Mouse (Mus musculus): ENCODE measurements around the gene Chac1. TPM values are rescaled to one million over a fixed set of nuclear protein-coding genes. Genes with fewer than 3 reads are reported as not detected.

Chac1 gene
- polyA plus RNA-seq, 1 experiment from 2014 or later = 8.5 TPM

DNA sequence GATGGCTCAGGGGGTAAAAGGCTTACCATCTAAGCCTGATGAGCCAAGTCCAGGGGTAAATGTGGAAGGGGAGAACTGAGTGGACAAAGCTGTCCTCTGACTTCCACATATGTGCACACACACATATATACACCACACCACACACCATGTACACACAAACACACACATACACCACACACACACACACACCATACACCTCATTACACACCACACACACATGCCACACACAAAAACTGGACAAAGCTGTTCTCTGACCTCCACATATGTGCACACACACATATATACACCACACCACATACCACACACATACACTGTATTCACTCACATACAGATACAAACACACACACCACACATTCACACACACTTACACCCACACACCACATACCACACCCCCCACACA lies 5.3 kb downstream of the Chac1 start:
- H3K27ac ChIP-seq (ENCODE audit: low read length) = no peak overlapping the region
- H3K4me2 ChIP-seq (ENCODE audit: low read depth, low read length) = no peak overlapping the region
- peaks cover 7% of the 10 kb centered on the region for H3K27me3 ChIP-seq (ENCODE audit: control insufficient read depth, insufficient read depth, low read depth, low read length)
- H3K9me3 ChIP-seq (replicated peaks; ENCODE audit: control insufficient read depth, low read length) = no peaks in the 10 kb centered on the region
- no peaks in the 10 kb centered on the region; the same call in 1 of the 2 replicates for H3K4me1 ChIP-seq (ENCODE audit: control insufficient read depth, low read depth, low read length)
- ATAC-seq (ENCODE audit: low read depth) = 0 out of 2 replicates have a peak, but pooled peaks have one; percentile 22
- H3K4me3 ChIP-seq (ENCODE audit: low read depth, low read length) = no peak overlapping the region
- H3K36me3 ChIP-seq (ENCODE audit: control insufficient read depth, insufficient read depth) = no peaks in the 10 kb centered on the region; the same call in 1 of the 2 replicates
- H3K9ac ChIP-seq (ENCODE audit: low read depth, low read length) = no peak overlapping the region

GRCm38 (mm10) chr2:119356805-119357204 lies 5.8 kb downstream of the Chac1 start:
- H3K9me3 ChIP-seq (replicated peaks; ENCODE audit: control insufficient read depth, low read length) = no peaks in the 10 kb centered on the region
- H3K9ac ChIP-seq (ENCODE audit: low read depth, low read length) = no peak overlapping the region
- H3K4me1 ChIP-seq (ENCODE audit: control insufficient read depth, low read depth, low read length) = no peaks in the 10 kb centered on the region
- no peak overlapping the region for H3K27ac ChIP-seq (ENCODE audit: low read length)
- H3K4me2 ChIP-seq (ENCODE audit: low read depth, low read length) = no peak overlapping the region
- WGBS (ENCODE audit: insufficient replicate concordance) = 49% methylated on average over 5 of the region's 5 CpGs
- ATAC-seq (ENCODE audit: low read depth) = no peak
- H3K27me3 ChIP-seq (ENCODE audit: control insufficient read depth, insufficient read depth, low read depth, low read length) = 0 out of 2 replicates have a peak, but pooled peaks cover 4% of the 10 kb centered on the region
- H3K36me3 ChIP-seq (ENCODE audit: control insufficient read depth, insufficient read depth) = no peaks in the 10 kb centered on the region; the same call in 1 of the 2 replicates
- no peak overlapping the region for H3K4me3 ChIP-seq (ENCODE audit: low read depth, low read length)

GRCm38 (mm10) chr2:119358249-119358648 lies 7.2 kb downstream of the Chac1 start:
- 56% methylated on average over 6 of the region's 6 CpGs for WGBS (ENCODE audit: insufficient replicate concordance)
- no peaks in the 10 kb centered on the region for H3K4me1 ChIP-seq (ENCODE audit: control insufficient read depth, low read depth, low read length)
- H3K4me3 ChIP-seq (ENCODE audit: low read depth, low read length) = no peak overlapping the region
- ATAC-seq (ENCODE audit: low read depth) = no peak; the same call in 1 of the 2 replicates
- H3K27me3 ChIP-seq (ENCODE audit: control insufficient read depth, insufficient read depth, low read depth, low read length) = no peaks in the 10 kb centered on the region
- no peak overlapping the region for H3K27ac ChIP-seq (ENCODE audit: low read length)
- H3K9ac ChIP-seq (ENCODE audit: low read depth, low read length) = no peak overlapping the region
- H3K36me3 ChIP-seq (ENCODE audit: control insufficient read depth, insufficient read depth) = no peaks in the 10 kb centered on the region
- no peaks in the 10 kb centered on the region for H3K9me3 ChIP-seq (replicated peaks; ENCODE audit: control insufficient read depth, low read length)
- no peak overlapping the region for H3K4me2 ChIP-seq (ENCODE audit: low read depth, low read length)

DNA sequence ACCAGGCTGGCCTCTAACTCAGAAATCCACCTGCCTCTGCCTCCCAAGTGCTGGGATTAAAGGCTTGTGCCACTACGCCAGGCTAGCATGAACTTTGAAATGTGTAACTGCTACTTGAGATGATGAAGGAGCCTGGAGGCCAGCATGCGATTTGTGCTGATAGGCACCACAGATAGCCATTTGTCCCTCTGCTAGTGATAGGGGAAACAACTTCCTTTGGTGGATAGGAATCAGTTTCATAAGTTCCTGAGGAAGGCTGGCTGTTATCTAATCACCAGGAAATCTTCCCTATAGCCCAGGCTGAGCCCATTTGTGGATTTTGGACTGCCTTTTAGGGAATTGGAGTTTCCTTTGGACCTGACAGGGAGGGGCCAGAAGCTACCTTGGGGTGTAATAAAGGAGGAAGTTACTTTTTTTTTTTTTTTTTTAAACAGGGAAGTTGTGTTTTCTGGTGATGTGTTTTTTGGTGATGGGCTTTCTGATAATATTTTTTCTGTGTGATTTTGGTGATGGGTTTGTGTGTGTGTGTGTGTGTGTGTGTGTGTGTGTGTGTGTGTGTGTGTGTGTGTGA lies 8.8 kb downstream of the Chac1 start:
- Histone ChIP-seq H3K27ac (ENCODE audit: low read length) (no peak overlapping the region), H3K27me3 (ENCODE audit: control insufficient read depth, insufficient read depth, low read depth, low read length) (no peaks in the 10 kb centered on the region), H3K4me3 (ENCODE audit: low read depth, low read length) (no peak overlapping the region), H3K4me1 (ENCODE audit: control insufficient read depth, low read depth, low read length) (no peaks in the 10 kb centered on the region), H3K9ac (ENCODE audit: low read depth, low read length) (no peak overlapping the region), H3K4me2 (ENCODE audit: low read depth, low read length) (no peak overlapping the region), H3K9me3 (replicated peaks; ENCODE audit: control insufficient read depth, low read length) (no peaks in the 10 kb centered on the region), H3K36me3 (ENCODE audit: control insufficient read depth, insufficient read depth) (no peaks in the 10 kb centered on the region)
- 23% methylated on average over 2 of the region's 2 CpGs for WGBS (ENCODE audit: insufficient replicate concordance)
- no peak for ATAC-seq (ENCODE audit: low read depth)

GRCm38 (mm10) chr2:119364969-119365368 lies 13.9 kb downstream of the Chac1 start:
- Histone ChIP-seq H3K27me3 (ENCODE audit: control insufficient read depth, insufficient read depth, low read depth, low read length) (no peaks in the 10 kb centered on the region), H3K9ac (ENCODE audit: low read depth, low read length) (no peak overlapping the region), H3K36me3 (ENCODE audit: control insufficient read depth, insufficient read depth) (no peaks in the 10 kb centered on the region), H3K27ac (ENCODE audit: low read length) (no peak overlapping the region), H3K4me3 (ENCODE audit: low read depth, low read length) (no peak overlapping the region), H3K4me1 (ENCODE audit: control insufficient read depth, low read depth, low read length) (no peaks in the 10 kb centered on the region), H3K4me2 (ENCODE audit: low read depth, low read length) (no peak overlapping the region), H3K9me3 (replicated peaks; ENCODE audit: control insufficient read depth, low read length) (no peaks in the 10 kb centered on the region)
- WGBS (ENCODE audit: insufficient replicate concordance) = 75% methylated on average over 3 of the region's 3 CpGs
- no peak for ATAC-seq (ENCODE audit: low read depth)

DNA sequence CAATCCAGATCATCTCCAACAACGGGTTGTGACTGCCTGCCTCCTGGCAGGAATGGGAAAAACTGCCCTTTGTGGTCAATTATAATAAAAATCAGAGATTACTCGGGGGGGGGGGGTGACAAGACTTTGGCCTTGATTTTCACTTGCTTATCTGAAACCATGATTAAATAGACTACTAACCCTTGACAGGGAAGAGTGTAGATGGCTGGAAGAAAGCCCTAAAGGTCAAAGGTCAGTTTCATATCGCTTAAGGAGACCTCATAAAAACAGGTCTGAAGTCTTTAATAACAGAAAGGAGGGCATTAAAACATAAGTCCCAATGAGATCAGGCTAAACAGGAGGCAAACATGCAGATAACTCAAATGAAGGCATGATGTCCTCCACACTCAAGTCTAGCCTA lies 16.3 kb downstream of the Chac1 start:
- H3K36me3 ChIP-seq (ENCODE audit: control insufficient read depth, insufficient read depth) = no peaks in the 10 kb centered on the region
- 59% methylated on average over 3 of the region's 3 CpGs for WGBS (ENCODE audit: insufficient replicate concordance)
- no peak overlapping the region for H3K4me2 ChIP-seq (ENCODE audit: low read depth, low read length)
- H3K4me3 ChIP-seq (ENCODE audit: low read depth, low read length) = no peak overlapping the region
- no peak for ATAC-seq (ENCODE audit: low read depth)
- H3K27ac ChIP-seq (ENCODE audit: low read length) = no peak overlapping the region
- no peak overlapping the region for H3K9ac ChIP-seq (ENCODE audit: low read depth, low read length)
- H3K27me3 ChIP-seq (ENCODE audit: control insufficient read depth, insufficient read depth, low read depth, low read length) = no peaks in the 10 kb centered on the region
- H3K4me1 ChIP-seq (ENCODE audit: control insufficient read depth, low read depth, low read length) = no peaks in the 10 kb centered on the region
- H3K9me3 ChIP-seq (replicated peaks; ENCODE audit: control insufficient read depth, low read length) = no peaks in the 10 kb centered on the region

- no peak for ATAC-seq (ENCODE audit: low read depth)
Observed at GRCm38 (mm10) chr2:119370116-119370515, 19.1 kb downstream of the Chac1 start.

GRCm38 (mm10) chr2:119377286-119377685 lies 26.3 kb downstream of the Chac1 start:
- Histone ChIP-seq H3K4me2 (ENCODE audit: low read depth, low read length) (no peak overlapping the region), H3K9me3 (replicated peaks; ENCODE audit: control insufficient read depth, low read length) (no peaks in the 10 kb centered on the region), H3K27me3 (ENCODE audit: control insufficient read depth, insufficient read depth, low read depth, low read length) (no peaks in the 10 kb centered on the region), H3K9ac (ENCODE audit: low read depth, low read length) (no peak overlapping the region), H3K4me3 (ENCODE audit: low read depth, low read length) (no peak overlapping the region), H3K27ac (ENCODE audit: low read length) (no peak overlapping the region), H3K36me3 (ENCODE audit: control insufficient read depth, insufficient read depth) (peaks cover 38% of the 10 kb centered on the region), H3K4me1 (ENCODE audit: control insufficient read depth, low read depth, low read length) (no peaks in the 10 kb centered on the region)
- WGBS (ENCODE audit: insufficient replicate concordance) = 82% methylated on average over 9 of the region's 9 CpGs
- ATAC-seq (ENCODE audit: low read depth) = no peak

More at GRCm38 (mm10) chr2:119370116-119370515, 19.1 kb downstream of the Chac1 start:
- Histone ChIP-seq H3K27ac (ENCODE audit: low read length) (no peak overlapping the region), H3K27me3 (ENCODE audit: control insufficient read depth, insufficient read depth, low read depth, low read length) (no peaks in the 10 kb centered on the region), H3K9me3 (replicated peaks; ENCODE audit: control insufficient read depth, low read length) (no peaks in the 10 kb centered on the region), H3K9ac (ENCODE audit: low read depth, low read length) (no peak overlapping the region), H3K4me2 (ENCODE audit: low read depth, low read length) (no peak overlapping the region), H3K36me3 (ENCODE audit: control insufficient read depth, insufficient read depth) (peaks cover 5% of the 10 kb centered on the region; the same call in 1 of the 2 replicates), H3K4me1 (ENCODE audit: control insufficient read depth, low read depth, low read length) (no peaks in the 10 kb centered on the region), H3K4me3 (ENCODE audit: low read depth, low read length) (no peak overlapping the region)
- WGBS (ENCODE audit: insufficient replicate concordance) = 83% methylated on average over 10 of the region's 10 CpGs

DNA sequence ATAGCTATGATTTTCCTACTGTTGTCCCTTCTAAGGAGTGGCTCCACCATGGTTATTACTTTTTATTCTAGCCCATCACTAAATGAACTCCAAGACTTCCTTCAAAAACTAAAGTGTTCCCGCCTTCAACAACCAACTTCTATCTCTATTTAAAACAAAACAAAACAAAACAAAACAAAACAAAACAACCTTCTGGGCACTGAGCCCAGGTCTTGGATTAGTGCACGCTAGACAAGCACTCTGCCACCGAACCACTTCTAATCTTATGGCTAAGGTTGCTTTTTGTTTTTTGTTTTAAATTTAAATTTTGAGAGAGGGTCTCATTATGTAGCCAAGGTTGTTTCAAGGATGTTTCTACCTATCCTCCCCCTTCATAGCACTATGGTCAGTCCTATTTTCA lies 26.8 kb downstream of the Chac1 start:
- Histone ChIP-seq H3K27me3 (ENCODE audit: control insufficient read depth, insufficient read depth, low read depth, low read length) (no peaks in the 10 kb centered on the region), H3K27ac (ENCODE audit: low read length) (no peak overlapping the region), H3K4me3 (ENCODE audit: low read depth, low read length) (no peak overlapping the region), H3K4me1 (ENCODE audit: control insufficient read depth, low read depth, low read length) (no peaks in the 10 kb centered on the region), H3K9ac (ENCODE audit: low read depth, low read length) (no peak overlapping the region), H3K4me2 (ENCODE audit: low read depth, low read length) (no peak overlapping the region), H3K36me3 (ENCODE audit: control insufficient read depth, insufficient read depth) (peaks cover 38% of the 10 kb centered on the region), H3K9me3 (replicated peaks; ENCODE audit: control insufficient read depth, low read length) (no peaks in the 10 kb centered on the region)
- 77% methylated on average over 3 of the region's 3 CpGs for WGBS (ENCODE audit: insufficient replicate concordance)
- no peak for ATAC-seq (ENCODE audit: low read depth)
